Mouse (Mus musculus) liver, embryonic 14.5 days (tissue): Measurements from ENCODE around the gene Gucy1b2.

Experiments used
- CTCF ChIP-seq: IDR thresholded peaks from 2 replicates; pipeline ENCODE4 v1.5.1; 2016; ENCODE audit warnings: antibody characterized with exemption, low read depth, control low read depth
- EP300 ChIP-seq: IDR thresholded peaks from 2 replicates; pipeline ENCODE4 v1.6.1; 2016; ENCODE audit warnings: antibody characterized with exemption, low read depth

DNA sequence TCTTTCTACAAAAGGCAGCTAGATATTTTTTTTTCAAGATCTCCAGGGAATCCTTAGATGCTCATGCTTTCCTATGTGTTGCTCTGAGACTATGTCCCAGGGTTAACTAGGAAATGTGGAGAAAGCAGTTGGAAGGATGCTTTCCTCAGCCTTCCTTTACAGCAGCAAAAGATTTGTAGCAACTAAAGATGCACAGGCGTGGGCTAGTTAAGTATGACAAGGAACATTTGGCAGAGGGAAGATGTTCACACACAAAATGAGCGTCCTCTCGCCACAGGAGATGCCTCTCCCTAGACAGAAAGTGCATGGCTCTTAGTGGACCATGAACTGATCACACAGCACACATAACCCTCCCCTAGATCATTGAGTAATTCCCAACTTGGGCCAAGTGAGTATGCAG lies 38.6 kb downstream of the Gucy1b2 start:
- TF ChIP-seq EP300 (no peak), CTCF (no peak)
